Mouse (Mus musculus) thymus, postnatal 10 days (tissue): ENCODE data around the gene Pcdh10.

Experiments
- DNase-seq, 2 experiments: peaks; one replicate each; pipeline ENCODE4 v3.0.0; 2021; ENCODE audit warnings: low spot score in 2 of 2

Gene Pcdh10

DNA sequence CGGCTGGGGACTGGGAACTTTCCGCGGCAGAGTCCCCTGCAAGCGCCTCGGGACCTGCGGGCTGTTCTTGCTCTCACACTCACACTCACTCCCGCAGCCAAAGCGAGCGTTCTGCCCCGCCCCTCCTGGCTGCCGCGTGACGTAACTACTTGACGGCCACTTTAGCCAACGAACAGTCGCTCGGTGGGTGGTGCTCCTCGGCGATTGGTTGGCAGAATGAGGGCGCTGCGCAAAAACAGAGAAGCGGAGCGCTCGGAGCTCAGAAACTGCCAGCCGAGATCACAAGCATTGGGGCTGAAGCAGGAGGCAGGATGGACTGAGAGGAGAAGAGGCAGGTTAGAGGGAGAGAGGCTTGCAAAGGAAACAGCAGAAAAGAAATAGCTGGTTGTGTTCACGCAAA is at the start of gene Pcdh10:
Gene Pcdh10 (plus strand): TSS at position 254 of the 400 bp plus-strand sequence.
- DNase-seq: no peak

DNA sequence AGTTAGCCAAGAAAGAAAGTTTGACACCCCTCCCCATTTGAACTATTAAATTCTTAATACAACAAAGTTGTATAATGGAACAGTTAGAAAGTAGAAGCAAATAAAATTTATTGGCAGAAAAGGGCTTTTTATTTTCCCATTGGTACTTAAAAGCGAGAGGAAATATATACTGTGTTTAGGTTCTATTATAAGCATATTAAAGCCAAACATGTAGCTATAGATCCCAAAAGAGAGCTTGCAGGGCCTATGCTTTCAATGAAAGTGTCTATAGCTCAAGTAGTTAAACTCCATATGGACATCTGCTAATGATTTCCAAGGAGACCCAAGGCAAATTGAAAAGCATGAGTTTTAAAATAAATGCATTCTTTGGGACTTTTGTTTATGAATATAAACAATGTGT is 22.3 kb upstream of the Pcdh10 start:
- no peak for DNase-seq

DNA sequence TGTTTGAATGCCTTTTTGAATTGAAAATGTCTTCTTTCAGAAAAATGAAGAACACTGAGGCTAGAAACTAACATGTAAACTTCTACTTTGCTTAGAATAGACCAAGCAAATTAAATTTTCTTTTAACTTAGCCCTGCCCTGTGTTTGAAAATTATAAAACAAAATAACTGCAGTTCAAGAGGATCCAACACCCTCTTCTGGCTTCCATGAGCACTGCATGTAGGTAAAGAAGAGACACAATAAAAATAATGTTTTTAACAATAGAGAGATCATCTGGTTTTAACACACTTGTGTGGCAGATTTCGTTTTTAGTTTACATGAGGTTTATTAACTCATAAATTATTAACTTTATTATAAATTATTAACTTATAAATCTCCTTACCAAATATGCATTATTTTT is 9.2 kb upstream of the Pcdh10 start:
- DNase-seq: no peak

DNA sequence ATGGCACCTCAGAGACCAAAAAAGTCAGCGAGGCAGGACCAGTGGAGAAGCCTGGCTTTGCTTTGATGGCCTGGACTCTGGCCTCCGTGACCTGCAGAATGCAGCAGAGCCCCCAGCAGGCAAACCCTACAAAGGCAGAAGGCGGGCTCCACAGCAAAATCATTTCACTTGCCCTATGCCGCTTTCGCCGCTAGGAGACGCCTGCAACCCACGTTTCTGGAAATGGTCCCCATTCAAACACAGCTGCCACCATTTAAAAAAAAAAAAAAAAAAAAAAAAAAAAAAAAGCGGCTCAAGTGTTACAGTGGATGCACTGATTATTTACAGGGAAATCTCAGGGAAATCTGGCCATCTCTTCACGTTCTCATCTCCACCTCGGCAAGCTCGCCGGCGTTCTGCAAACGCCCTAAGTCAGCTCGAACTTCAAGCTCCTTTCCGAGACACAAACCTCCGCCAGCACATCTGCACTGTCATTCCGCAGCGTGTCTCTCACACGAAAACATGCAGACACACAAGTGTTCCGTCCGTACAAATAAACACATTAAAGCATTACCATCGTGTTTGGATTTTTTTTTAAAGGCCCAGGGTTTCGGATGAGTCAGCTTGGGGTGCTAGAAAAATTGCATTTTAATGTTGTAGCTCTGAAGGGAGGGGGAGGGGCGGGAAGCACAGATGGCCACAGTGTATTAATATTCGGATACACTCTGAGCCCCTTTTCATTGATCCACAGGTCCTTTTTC is 2.3 kb upstream of the Pcdh10 start:
- DNase-seq: no peak

DNA sequence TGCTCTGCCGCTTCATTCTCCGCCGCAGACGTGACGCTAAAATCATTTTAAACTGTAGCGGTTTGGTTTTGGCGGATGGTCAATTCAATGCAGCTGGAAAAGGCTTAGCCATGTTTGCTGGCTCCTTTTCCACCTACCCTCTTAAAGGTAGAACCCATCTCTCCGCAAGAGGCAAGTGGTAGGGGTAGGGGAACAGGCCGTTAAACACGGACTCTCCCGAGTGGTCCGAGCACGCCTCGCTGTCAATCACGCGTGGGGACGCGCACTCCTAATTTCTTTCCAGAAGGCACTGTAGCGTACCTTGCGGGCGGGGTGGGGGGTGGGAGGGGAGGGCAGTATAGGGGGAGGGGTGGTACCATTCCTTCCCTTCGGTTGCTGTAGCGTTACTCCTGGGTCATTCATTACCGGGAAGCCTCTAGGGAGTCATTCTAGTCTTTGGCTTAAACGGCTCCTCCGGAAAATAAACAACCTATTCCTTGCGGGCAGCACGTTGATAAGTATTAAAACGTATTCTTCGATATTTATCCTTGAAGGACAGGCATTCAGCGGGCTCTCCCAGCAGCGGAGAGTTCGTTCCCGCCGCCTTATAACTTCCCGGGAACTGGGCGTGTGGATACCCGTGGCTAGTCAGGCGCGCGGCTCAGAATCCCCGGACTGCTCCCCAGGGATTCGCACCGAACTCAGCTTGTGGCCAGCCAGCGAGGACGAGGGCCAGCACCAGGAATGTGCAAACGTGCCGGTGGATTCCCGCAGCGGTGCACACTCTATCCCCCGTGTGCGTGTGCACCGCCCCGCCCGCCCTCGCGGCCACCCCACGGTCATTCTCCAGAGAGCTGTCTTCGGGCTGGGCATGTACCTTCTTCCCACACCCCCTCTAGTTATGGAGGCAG is 1.5 kb upstream of the Pcdh10 start:
- no peak for DNase-seq

DNA sequence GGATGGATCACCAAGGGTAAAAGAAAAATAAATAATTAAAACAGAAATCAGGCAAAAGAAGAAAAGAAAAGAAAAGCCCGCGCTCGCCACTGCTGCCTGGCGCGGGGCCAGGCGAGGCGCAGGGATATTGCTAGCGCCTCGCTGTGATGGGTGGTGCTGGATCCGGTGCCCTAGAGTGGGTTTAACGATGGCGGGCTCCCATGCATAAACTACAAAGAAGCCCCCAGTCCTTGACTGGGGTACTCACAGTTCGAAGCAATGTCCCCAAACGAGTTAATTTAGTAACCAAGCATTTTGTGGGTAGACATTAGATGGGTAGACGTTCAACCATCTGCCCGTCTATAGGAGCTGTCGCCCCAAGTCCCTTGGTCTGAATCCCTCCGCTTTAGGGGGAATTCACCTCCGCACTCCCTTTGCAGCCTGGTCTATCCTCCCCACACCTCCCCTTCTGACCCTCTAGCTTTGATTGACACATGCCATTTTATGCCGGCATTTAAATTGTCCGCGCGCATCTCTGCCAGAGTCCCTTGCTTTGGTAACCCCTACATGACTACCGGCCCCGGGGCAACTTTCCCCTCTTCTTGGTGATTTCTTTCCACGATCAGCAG is 703 bp upstream of the Pcdh10 start:
- DNase-seq: no peak

DNA sequence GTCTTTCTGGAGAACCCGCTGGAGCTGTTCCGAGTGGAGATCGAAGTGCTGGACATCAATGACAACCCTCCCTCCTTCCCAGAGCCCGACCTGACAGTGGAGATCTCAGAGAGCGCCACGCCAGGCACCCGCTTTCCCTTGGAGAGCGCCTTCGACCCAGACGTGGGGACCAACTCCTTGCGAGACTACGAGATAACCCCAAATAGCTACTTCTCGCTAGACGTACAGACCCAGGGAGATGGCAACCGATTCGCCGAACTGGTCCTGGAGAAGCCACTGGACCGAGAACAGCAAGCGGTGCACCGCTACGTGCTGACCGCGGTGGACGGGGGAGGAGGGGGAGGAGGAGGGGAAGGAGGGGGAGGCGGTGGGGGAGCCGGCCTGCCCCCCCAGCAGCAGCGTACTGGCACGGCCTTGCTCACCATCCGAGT is 1.4 kb downstream of the Pcdh10 start:
- DNase-seq: no peak

DNA sequence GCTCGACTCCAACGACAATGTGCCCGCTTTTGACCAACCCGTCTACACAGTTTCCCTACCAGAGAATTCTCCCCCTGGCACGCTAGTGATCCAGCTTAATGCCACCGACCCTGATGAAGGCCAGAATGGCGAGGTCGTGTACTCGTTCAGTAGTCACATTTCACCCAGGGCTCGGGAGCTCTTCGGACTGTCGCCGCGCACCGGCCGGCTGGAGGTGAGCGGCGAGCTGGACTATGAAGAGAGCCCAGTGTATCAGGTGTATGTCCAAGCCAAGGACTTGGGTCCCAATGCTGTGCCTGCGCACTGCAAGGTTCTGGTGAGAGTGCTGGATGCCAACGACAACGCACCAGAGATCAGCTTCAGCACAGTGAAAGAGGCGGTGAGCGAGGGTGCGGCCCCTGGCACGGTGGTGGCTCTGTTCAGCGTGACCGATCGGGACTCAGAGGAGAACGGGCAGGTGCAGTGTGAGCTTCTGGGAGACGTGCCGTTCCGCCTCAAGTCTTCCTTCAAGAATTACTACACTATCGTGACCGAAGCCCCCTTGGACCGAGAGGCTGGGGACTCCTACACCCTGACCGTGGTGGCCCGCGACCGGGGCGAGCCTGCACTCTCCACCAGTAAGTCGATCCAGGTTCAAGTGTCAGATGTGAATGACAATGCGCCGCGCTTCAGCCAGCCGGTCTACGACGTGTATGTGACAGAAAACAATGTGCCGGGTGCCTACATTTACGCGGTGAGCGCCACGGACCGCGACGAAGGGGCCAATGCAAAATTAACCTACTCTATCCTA is 2.0 kb downstream of the Pcdh10 start:
- DNase-seq: no peak

DNA sequence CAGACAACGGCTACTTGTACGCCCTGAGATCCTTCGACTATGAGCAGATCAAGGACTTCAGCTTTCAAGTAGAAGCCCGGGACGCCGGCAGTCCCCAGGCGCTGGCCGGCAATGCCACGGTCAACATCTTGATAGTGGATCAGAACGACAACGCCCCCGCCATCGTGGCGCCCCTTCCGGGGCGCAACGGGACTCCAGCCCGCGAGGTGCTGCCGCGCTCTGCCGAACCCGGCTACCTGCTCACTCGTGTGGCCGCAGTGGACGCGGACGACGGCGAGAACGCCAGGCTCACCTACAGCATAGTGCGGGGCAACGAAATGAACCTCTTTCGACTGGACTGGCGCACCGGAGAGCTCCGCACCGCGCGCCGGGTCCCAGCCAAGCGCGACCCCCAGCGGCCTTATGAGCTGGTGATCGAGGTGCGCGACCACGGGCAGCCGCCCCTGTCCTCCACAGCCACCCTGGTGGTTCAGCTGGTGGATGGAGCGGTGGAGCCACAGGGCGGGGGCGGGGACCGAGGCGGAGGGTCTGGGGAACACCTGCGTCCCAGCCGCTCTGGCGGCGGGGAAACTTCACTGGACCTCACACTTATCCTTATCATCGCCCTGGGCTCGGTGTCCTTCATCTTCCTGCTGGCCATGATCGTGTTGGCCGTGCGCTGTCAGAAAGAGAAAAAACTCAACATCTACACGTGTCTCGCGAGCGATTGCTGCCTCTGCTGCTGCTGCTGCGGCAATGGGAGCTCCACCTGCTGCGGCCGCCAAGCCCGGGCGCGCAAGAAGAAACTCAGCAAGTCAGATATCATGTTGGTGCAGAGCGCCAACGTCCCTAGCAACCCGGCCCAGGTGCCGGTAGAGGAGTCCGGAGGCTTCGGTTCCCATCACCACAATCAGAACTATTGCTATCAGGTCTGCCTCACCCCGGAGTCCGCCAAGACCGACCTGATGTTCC is 2.9 kb downstream of the Pcdh10 start:
- DNase-seq: no peak

DNA sequence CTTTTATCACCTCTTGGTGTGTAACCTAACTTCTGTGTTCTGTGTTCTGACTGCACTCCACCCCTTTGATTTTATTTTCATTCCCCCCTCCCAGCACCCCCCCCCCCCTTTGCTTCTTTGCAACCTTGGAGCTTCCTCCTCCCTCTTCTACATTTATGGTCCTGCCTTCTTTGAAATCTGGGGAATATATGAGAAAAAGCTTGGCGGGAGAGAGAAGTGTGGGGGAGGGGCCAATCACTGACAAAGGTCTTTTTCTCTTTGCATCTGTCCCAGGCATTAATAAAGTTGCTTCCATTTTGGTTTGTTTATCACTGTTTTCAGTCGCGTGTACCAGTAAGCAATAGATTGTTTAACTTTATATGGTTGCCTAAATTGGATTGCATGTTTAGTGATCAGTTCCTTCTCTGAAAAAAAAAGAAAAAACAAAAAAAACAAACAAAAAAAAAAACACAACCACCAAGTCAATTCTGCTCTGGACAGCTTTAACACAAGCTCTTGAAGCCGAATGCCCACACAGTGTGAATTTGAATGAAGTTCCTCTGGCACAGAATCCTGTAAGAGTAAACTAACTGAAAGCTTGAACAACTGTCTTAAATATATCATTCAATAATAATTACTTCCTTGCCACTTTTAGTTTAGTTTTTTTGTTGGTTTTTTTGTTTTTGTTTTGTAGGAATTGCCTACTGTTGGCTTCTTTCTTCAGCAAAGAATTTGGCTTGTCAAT is 4.0 kb downstream of the Pcdh10 start:
- no peak for DNase-seq

DNA sequence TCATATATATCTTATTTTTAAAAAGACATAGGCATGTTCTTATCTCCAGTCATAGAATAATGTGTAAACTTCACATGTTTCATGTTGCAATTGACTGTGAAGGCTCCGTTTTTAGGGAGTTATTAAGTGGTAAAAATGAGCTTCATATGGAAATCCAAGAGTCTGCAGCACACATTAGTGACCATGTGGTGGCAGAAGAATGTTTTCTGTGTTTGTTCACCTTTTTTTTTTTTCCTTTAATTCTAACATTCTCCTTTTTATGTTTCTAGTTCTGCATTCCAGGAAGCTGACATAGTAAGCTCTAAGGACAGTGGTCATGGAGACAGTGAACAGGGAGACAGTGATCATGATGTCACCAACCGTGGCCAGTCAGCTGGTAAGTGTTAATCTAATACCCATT is 5.6 kb downstream of the Pcdh10 start:
- DNase-seq: no peak

DNA sequence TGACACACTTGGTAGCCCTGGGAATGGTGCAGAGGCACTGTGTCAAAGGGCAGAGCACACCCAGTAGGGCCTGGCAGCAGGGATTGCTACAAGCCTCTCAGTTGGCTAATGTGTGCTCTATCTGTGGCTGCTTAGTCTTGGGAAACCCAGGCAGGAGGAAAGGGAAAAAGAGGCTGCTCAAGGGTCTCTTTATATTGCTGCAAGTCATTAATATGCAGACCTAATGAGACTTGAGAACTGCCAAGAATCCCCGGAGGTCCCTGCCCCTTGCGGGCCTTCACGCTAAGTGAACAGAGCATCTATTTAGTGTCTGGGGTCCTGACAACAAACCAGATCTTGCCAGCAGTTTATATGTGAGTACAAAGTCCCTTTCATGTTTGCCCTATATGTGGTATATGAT is 6.8 kb downstream of the Pcdh10 start:
- DNase-seq: no peak

DNA sequence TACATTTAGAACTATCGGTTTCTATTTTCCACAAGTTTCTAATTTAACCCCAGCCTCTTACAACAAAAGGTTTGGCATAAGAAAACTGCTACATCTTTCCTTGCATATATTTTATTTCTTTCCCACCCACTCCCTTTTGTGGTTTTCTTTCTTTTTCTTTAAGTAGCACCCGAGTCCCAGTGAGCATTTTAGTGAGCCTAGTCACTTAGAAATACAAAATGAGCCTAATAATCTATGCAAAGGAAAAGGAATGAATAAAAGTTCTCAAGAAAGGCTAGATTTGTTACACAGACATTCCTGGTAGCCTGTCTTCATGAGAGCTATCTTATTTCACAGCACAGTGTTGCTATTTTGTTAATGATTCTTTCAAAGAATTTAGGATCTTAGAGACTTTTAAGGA is 7.3 kb downstream of the Pcdh10 start:
- no peak for DNase-seq

DNA sequence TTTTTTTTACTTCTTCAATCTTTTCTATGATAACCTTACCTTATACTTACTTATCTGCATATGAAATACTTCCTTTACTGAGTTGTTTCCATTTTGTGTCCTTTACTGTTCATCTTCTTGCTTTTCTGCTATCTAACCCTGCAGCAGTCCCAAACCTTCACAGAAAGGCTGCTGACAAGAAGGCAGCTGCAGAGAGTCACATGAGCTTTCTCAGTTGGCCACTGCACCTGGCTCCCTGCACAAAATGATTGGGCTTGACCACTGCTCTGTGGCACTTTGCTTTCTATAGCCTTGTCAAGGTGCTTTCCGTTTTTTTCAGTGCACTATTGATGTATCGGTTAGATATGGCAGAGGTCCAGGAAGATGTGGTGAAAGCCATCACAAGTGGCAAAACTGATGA is 8.3 kb downstream of the Pcdh10 start:
- DNase-seq: no peak

DNA sequence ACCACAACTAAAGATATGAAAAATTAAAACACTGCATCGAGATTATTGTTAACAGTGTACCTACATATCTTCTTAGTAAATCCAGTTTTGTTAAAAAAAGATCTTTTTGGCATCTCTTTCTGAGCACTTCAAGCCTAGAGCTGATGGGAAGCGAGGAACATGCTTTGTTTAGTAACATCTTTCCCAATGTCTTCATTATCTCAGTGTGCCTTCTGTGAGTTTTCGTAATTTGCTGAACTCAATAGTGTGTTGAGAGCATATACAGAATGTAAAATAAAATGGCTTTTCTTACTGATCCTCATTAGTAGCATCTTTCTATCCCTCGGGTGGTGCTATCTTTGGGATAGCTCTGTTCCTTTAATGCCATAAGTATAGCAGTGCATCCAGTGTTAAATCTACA is 18.9 kb downstream of the Pcdh10 start:
- DNase-seq: no peak

DNA sequence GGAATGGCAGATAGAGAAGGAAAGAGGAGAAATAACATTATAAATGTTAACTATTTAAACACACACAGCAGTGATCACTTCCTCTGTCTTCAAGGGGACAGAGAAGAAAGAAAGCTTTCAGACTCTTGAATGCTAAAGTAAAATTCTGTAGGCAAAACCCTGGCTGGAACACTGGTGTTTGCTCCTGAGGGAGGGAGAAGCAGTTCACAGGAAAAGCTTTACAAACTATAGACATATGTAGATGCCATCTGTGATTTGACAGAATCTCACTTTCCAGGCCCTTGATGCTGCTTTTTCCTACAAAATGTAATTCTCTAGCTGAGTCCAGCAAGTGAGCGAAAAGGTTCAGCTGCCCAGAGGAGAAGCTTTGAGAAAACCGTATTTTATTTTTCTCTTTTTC is 25.0 kb downstream of the Pcdh10 start:
- no peak for DNase-seq

DNA sequence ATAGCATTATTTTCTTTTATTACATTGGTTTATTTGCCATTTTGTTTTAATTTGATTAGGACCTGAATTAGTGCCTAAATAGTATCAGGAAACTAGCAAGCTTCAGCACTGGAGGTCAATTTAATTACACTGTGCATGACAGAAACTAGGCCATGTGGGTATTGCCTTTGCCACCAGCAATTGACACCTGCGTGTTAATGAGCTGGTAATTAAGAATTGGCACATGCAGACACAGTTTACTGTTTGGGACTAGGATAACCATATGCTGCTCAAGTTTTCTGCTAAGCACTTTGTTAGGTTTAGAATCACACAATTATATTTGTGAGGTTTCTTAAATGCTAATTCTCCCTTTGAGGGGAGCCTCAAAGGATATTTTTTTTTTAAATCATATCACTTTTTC is 53.5 kb downstream of the Pcdh10 start:
- DNase-seq: no peak

DNA sequence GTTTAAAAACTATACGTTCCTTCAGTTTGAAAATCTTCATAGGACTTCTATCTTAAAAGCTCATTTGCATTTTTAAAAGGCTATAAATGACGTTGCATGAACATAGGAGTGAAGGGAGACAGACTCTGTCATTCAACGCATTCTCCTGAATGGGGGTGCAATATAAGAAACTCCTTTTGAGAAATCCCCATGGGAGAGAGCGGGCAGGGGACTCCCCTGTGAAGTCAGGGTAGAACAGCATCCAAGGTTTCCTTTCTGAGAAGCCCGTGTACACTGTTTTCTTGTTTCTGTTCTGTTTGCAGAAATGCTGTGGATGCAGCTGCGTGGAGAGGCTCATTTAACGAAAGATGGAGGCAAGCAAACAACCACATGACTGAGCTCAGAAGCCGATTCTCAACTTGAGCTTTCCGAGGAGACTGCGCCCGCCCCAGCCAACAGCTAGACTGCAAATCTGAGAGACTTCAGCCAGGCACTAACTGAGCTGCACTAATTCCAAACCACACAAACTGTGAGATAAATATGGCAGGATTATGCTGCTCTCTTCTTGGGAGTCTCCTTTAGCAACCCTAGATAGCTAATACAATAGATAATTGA is 54.1 kb downstream of the Pcdh10 start:
- no peak for DNase-seq
